Mouse (Mus musculus): ENCODE data around the gene Tlr13.

- TF ChIP-seq CTCF (IDR thresholded peaks at IDR 0.05; ENCODE audit: low read depth) (no peak), EP300 (IDR thresholded peaks at IDR 0.05; ENCODE audit: low read depth) (no peak)
These were observed 12.9 kb downstream of the Tlr13 start for GRCm38 (mm10) chrX:106155892-106156291.
